Mouse (Mus musculus): ENCODE measurements around the gene Lrpap1.

DNA sequence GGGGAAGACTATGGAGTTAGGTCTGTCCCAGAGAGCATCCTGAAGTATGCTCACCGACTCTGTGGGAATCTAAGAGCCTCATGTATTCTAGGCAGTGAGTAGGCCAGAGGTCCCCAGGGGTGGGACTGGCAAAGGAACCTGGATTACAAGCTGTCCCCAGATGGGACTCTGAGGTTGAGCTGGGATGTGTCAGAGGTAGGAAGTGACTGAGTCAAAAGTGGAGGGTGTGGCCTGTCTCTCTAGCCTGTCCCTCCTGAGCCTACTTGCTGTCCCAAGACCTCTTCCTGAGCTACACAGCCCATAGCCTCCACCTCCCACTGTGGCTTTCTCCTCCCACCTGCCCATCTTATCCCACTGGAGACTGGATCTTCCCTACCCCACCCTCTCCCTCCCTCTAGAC is 47.4 kb downstream of the Lrpap1 start:
- TF ChIP-seq CTCF (IDR thresholded peaks at IDR 0.05; ENCODE audit: low read depth) (no peak), EP300 (IDR thresholded peaks at IDR 0.05; ENCODE audit: low read depth) (no peak)

Measured in liver, embryonic 14.5 days (tissue).